Mouse (Mus musculus) heart, embryonic 13.5 days (tissue): ENCODE measurements around the gene Sumf1. TPM values are rescaled to one million over a fixed set of nuclear protein-coding genes. Genes with fewer than 3 reads are reported as not detected.

Experiments used
- ATAC-seq: fragments of 200-750 bp; cut with Nextera tagmentation; 2 replicates; pipeline ENCODE4 v1.8.0; 2017; ENCODE audit warnings: moderate TSS enrichment; ENCODE audit not compliant: insufficient number of reproducible peaks, low FRiP score, low TSS enrichment; ENCODE audit errors: extremely low read depth
- H3K27ac ChIP-seq: fragments of 300-500 bp; sonication (generic); replicated peaks from 2 replicates; pipeline ENCODE4 v1.5.1; 2015; ENCODE audit warnings: moderate library complexity, mild to moderate bottlenecking, inconsistent platforms
- H3K27me3 ChIP-seq: fragments of 300-500 bp; sonication (generic); replicated peaks from 2 replicates; pipeline ENCODE4 v1.6.1; 2015; ENCODE audit warnings: mild to moderate bottlenecking, inconsistent platforms
- H3K36me3 ChIP-seq: fragments of 300-500 bp; sonication (generic); 2 replicates; pipeline ENCODE4 v1.6.1; 2015; ENCODE audit warnings: mild to moderate bottlenecking, inconsistent platforms
- H3K4me1 ChIP-seq: fragments of 300-500 bp; sonication (generic); 2 replicates; pipeline ENCODE4 v1.6.1; 2015; ENCODE audit warnings: inconsistent platforms
- H3K4me2 ChIP-seq: fragments of 300-500 bp; sonication (generic); 2 replicates; pipeline ENCODE4 v1.6.1; 2015; ENCODE audit warnings: inconsistent platforms, mild to moderate bottlenecking, moderate library complexity
- H3K4me3 ChIP-seq: fragments of 300-500 bp; sonication (generic); 2 replicates; pipeline ENCODE4 v1.5.1; 2015; ENCODE audit warnings: moderate library complexity, mild to moderate bottlenecking, inconsistent platforms
- H3K9ac ChIP-seq: fragments of 300-500 bp; sonication (generic); 2 replicates; pipeline ENCODE4 v1.6.1; 2015; ENCODE audit warnings: inconsistent platforms, mild to moderate bottlenecking, moderate library complexity
- H3K9me3 ChIP-seq: fragments of 300-500 bp; sonication (generic); 2 replicates; pipeline ENCODE4 v1.6.1; 2016; ENCODE audit warnings: inconsistent platforms
- WGBS: fragments of 180-500 bp; shearing (Covaris S2); methylation state at CpG from one replicate; pipeline ENCODE4 v1.1.7; 2015; ENCODE audit warnings: mixed read lengths; 5-methylcytosine and 5-hydroxymethylcytosine counted together
- polyA plus RNA-seq: library from polyadenylated mRNA; unstranded; fragments of >200 nt; fragmentation: Nextera tagmentation; extraction: Ambion mirVana; gene quantifications from 2 replicates; pipeline ENCODE4 v1.2.1, GENCODE M21; 2015

Gene Sumf1
- polyA plus RNA-seq, 1 experiment from 2014 or later = 18.9 TPM

DNA sequence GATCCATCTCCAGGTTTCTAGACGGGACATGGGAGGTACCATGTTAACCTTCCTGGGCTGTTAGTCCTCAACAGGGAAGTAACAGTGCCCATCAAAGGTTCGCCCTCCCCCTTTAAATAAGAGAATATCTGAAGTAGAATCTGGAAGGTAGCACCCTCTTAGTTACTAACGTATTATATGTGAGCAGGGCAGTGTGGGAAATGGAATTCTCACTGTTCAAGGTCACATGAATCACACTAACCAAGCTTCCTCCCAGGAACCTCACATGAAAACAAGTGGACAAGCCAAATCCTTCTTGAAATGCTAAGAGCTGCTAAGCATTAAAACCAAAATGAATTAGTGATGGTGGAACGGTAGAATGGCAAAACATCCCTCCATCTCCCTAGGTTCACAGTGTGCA, 38.7 kb downstream of the Sumf1 start:
- Histone ChIP-seq H3K4me3 (no peak overlapping the region), H3K9ac (no peak overlapping the region), H3K4me1 (no peaks in the 10 kb centered on the region), H3K9me3 (no peaks in the 10 kb centered on the region), H3K27me3 (no peaks in the 10 kb centered on the region), H3K27ac (no peak overlapping the region), H3K36me3 (peaks cover 12% of the 10 kb centered on the region), H3K4me2 (no peak overlapping the region)
- WGBS = 77% methylated on average over 4 of the region's 4 CpGs
- no peak for ATAC-seq

DNA sequence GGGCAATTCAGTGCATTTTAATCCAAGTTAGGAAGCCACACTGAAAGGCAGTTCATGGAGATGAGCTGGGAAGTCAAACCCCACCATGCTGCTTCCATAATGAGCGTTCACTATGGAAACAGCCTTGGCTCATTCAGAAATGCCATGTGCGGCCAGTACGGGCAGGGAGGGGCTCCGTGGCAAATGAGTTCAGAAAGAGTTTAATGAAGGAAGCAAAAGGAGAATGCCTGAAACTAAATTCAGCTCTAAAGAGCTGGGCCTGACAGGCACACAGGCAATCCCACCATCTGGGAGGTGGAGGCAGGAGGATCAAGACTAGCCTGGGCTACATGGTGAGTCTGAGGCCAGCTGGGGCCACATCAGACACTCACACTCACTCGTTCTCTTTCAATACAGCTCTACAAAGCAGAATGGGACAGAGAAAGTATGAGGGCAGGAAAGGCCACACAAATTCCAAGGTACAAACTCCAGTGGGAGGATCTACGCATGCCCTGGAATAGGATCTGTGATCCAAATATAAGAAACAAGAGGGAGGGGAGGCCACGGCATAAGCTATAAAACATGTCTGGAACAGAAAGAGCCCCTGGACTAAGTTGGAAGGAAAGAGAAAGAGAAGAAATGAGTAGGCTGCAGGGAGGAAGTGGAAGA, 39.3 kb downstream of the Sumf1 start:
- no peak overlapping the region for H3K4me3 ChIP-seq
- H3K4me2 ChIP-seq = no peak overlapping the region
- no peak overlapping the region for H3K27ac ChIP-seq
- ATAC-seq = no peak
- H3K27me3 ChIP-seq = no peaks in the 10 kb centered on the region
- 89% methylated on average over 7 of the region's 7 CpGs for WGBS
- no peaks in the 10 kb centered on the region for H3K4me1 ChIP-seq
- no peaks in the 10 kb centered on the region for H3K9me3 ChIP-seq
- H3K36me3 ChIP-seq = peaks cover 7% of the 10 kb centered on the region; the same call in 1 of the 2 replicates
- H3K9ac ChIP-seq = no peak overlapping the region

DNA sequence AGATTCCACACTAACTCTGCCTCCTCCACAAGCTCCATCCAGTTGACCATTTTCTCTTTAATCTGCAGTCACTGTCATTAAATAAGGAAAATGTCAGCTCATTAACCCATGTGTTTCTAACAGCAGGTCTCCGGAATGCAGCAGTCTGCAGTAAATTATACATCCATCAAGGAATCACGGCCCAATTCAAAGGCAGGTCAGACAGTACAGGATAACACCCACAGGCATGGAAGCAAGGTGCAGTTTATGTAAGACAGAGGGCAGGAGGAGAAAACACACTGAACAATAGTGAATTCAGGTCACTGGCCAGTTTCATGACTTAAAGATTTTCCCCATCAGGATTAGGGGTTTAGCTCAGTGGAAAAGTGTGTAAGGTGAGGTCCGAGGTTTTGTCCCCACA, 40.1 kb downstream of the Sumf1 start:
- 87% methylated on average over 3 of the region's 3 CpGs for WGBS
- Histone ChIP-seq H3K9ac (no peak overlapping the region), H3K27ac (no peak overlapping the region), H3K36me3 (peaks cover 5% of the 10 kb centered on the region; the same call in 1 of the 2 replicates), H3K4me1 (no peaks in the 10 kb centered on the region), H3K27me3 (no peaks in the 10 kb centered on the region), H3K9me3 (no peaks in the 10 kb centered on the region), H3K4me3 (no peak overlapping the region), H3K4me2 (no peak overlapping the region)
- no peak for ATAC-seq

DNA sequence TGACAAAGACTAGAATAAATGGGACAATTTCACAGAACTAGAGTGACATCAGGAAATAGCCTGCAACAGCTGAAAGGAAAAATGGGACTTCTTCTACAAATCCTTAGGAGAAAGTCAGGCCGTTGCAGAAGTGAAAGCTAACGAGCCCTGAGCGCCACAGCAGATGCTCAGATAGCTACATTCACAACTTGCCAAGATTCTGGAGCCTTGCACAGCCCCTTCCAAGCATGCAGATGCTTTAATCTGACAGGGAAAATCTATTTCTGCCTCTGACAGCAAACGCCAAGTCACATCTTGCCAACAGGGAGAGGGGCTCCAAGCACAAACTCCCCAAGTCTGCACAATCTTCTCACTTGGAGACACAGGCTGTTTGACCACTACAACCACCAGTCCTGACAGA, 42.6 kb downstream of the Sumf1 start:
- Histone ChIP-seq H3K9me3 (no peaks in the 10 kb centered on the region), H3K4me1 (no peaks in the 10 kb centered on the region), H3K36me3 (0 out of 2 replicates have a peak, but pooled peaks cover 9% of the 10 kb centered on the region), H3K27ac (no peak overlapping the region), H3K4me2 (no peak overlapping the region), H3K9ac (no peak overlapping the region), H3K4me3 (no peak overlapping the region), H3K27me3 (no peaks in the 10 kb centered on the region)
- WGBS = 77% methylated on average over 4 of the region's 4 CpGs
- ATAC-seq = no peak

DNA sequence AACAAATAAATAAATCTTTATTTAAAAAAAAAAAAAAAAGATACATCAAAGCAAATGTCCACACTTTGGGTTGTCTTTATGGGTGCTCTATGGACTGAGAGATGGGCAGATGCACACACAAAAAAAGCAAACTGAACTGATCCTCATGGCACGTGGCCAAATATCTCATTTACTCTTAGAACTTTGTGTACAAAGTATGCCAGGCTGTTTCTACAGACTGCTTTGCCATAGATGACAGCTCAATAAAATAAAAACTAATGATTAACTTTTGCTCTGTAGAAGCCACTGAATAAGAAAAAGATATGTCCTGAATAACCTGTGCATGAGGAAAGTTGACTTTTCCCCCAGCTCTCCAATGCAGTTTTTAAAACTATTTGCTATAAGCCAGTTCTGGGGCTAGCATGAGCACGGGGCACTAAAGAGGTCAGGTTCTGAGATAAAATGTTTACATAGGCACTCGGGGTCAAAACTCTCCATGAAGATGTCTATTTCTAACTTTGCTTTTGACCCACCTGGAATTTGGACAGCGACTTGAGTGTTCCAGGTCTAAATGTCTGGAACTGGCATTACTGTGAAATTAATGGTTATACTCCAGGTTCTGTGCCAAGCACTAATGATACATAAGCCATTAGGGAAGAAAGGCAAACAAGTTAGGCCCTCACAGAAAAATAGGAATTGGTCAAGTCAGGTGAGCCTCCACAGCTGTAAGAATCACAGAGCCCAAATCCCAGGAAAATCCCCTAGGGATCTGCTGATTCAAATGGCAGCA, 44.5 kb downstream of the Sumf1 start:
- Histone ChIP-seq H3K27ac (no peak overlapping the region), H3K4me1 (no peaks in the 10 kb centered on the region), H3K27me3 (no peaks in the 10 kb centered on the region), H3K9me3 (no peaks in the 10 kb centered on the region), H3K4me2 (no peak overlapping the region), H3K36me3 (0 out of 2 replicates have a peak, but pooled peaks cover 9% of the 10 kb centered on the region), H3K9ac (no peak overlapping the region), H3K4me3 (no peak overlapping the region)
- no peak for ATAC-seq
- 80% methylated on average over 4 of the region's 4 CpGs for WGBS

DNA sequence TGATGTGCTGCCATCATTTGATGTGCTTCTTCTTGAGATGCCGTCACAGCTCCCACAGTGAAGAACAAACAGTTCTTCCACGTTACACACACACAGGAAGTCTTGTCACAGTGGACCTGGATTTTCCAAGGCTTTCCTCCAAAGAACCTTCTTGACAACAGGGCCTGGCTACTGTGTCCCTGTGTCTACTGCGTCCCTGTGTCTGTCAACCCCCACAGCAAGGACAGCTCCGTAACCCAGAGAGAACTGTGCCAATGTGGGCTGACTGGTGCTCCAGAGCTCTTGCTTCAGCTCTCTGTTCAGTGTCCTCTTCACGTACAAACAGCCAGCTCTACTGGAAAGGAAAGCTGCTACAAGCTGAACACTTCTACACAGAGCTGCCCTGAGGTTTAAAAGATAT, 48.4 kb downstream of the Sumf1 start:
- H3K4me2 ChIP-seq = no peak overlapping the region
- 81% methylated on average over 5 of the region's 5 CpGs for WGBS
- no peak overlapping the region for H3K4me3 ChIP-seq

DNA sequence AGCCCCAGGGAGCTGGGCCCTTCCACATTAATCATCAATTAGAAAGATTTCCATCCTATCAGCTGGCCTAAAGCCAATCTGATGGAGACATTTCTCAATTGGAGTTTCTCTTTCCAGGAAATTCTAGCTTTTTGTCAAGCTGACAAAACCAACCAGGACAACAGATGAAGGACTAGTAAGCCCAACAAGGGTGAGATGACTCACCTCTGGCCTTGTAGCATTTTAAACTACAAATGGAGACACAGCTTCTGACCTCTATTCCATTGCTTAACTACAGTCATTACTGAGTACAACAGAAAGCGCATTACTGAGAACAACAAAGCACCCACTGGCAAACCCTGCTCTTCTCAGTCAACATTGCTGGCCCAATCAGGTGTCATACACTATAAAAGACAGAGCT, 49.1 kb downstream of the Sumf1 start:
- Histone ChIP-seq H3K36me3 (0 out of 2 replicates have a peak, but pooled peaks cover 6% of the 10 kb centered on the region), H3K4me2 (no peak overlapping the region), H3K4me3 (no peak overlapping the region), H3K27ac (no peak overlapping the region), H3K27me3 (no peaks in the 10 kb centered on the region), H3K9ac (no peak overlapping the region), H3K4me1 (peaks cover 10% of the 10 kb centered on the region), H3K9me3 (no peaks in the 10 kb centered on the region)
- ATAC-seq = no peak
- WGBS = 86% methylated on average over 1 of the region's 1 CpGs

More for the DNA sequence above, 48.4 kb downstream of the Sumf1 start:
- Histone ChIP-seq H3K36me3 (0 out of 2 replicates have a peak, but pooled peaks cover 6% of the 10 kb centered on the region), H3K9ac (no peak overlapping the region), H3K27ac (no peak overlapping the region), H3K4me1 (peaks cover 4% of the 10 kb centered on the region), H3K9me3 (no peaks in the 10 kb centered on the region), H3K27me3 (no peaks in the 10 kb centered on the region)
- ATAC-seq = no peak

DNA sequence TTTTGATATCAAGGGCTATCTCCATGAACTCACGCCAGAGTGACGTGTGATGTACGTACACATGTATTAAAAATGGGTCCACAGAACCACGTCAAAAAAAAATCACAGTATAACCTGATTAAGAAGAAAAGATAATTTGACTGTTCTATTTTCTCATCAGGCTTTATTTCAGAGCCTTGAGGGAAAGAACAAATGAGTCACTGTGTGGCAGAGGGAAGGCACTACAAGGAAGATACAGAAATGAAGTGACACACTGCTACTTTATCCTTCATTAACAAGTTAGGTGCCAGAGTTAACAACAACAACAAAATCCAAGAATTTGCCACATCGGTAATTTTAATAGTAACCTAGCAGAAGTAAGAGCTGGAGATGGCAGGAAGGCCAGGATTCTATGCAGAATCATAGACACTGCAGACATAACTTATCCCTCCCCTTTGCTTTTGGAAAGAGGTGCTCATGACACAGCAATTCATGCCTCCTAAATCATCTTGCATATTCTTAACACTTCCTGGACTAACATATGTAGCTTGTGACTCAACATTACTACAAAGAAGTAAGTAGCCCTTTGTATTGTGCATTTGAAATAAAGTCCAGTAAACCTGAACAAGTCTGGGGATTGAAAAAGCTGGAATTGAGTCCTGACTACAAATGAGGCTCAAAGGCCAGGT, 53.0 kb downstream of the Sumf1 start:
- Histone ChIP-seq H3K4me1 (peaks cover 17% of the 10 kb centered on the region), H3K4me2 (no peak overlapping the region), H3K9me3 (no peaks in the 10 kb centered on the region), H3K4me3 (no peak overlapping the region), H3K27ac (no peak overlapping the region), H3K9ac (no peak overlapping the region), H3K27me3 (no peaks in the 10 kb centered on the region), H3K36me3 (no peaks in the 10 kb centered on the region)
- 87% methylated on average over 5 of the region's 5 CpGs for WGBS
- no peak for ATAC-seq

DNA sequence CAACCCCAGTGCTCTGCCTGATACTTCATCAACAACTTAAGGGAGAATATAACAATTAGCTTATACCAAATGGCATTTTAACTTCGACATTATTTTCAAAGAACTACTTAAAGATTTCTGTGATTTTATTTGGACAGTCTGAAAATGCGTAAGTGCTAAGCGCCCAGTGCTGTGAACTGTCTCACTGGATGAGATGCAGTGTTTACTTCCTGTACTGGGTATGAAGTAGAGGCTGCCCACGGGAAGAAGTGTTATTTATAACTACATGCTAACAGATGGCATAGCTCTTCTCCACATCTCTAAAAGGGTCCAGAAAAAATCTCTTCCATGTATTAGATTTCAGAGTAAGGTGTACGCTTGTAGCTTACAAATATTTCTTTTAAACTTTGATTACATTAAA, 54.7 kb downstream of the Sumf1 start:
- no peaks in the 10 kb centered on the region for H3K36me3 ChIP-seq

DNA sequence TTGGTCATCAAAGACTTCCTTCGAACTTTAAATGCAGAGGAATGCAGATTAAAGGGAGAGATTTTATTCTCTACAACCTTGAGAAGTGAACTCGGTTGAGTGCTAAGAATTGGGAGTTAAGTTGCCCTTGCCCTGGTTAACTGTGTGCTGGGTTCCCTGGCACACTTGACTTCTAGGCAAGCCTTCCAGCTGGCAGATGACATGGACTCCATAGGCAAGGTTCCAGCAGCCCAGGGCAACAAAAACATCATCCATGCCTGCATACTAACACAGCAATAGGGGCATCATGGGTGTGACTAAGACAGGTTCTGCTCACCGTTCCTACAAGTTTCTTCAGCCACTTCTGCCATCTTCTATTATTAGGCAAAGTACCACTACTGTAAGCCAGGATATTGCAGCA, 58.8 kb downstream of the Sumf1 start:
- Histone ChIP-seq H3K9ac (no peak overlapping the region), H3K4me2 (no peak overlapping the region), H3K27me3 (no peaks in the 10 kb centered on the region), H3K4me1 (peaks cover 10% of the 10 kb centered on the region; the same call in 1 of the 2 replicates), H3K27ac (no peak overlapping the region), H3K9me3 (no peaks in the 10 kb centered on the region), H3K36me3 (no peaks in the 10 kb centered on the region), H3K4me3 (no peak overlapping the region)
- no peak for ATAC-seq
- 81% methylated on average over 3 of the region's 3 CpGs for WGBS

More for the DNA sequence above, 54.7 kb downstream of the Sumf1 start:
- H3K27me3 ChIP-seq = no peaks in the 10 kb centered on the region
- no peak overlapping the region for H3K27ac ChIP-seq
- H3K4me3 ChIP-seq = no peak overlapping the region
- H3K4me1 ChIP-seq = peaks cover 17% of the 10 kb centered on the region
- ATAC-seq = no peak
- no peaks in the 10 kb centered on the region for H3K9me3 ChIP-seq
- H3K4me2 ChIP-seq = no peak overlapping the region
- H3K9ac ChIP-seq = no peak overlapping the region
- WGBS = 68% methylated on average over 5 of the region's 5 CpGs

DNA sequence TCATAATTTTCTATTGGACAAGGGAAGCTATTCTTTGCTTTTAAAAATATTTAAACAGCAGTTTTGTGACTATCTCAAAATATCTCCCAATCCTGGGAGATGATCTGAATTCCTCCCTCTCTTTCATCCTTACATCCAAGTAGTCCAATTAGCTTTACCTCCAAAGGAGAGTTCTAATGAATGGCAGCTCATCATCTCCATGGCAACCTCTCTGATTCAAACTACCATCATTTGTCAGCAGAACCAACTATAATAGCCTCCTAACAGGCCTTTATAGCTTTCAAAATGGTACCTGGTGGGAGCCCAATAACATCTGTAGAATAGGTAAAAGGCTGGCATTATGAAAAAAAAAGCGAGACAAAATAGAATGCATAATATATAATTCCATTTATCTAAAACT, 59.9 kb downstream of the Sumf1 start:
- Histone ChIP-seq H3K4me2 (no peak overlapping the region), H3K9me3 (no peaks in the 10 kb centered on the region)
- WGBS = 87% methylated on average over 1 of the region's 1 CpGs

More for the DNA sequence above, 59.9 kb downstream of the Sumf1 start:
- Histone ChIP-seq H3K36me3 (no peaks in the 10 kb centered on the region), H3K9ac (no peak overlapping the region), H3K4me3 (no peak overlapping the region), H3K27ac (no peak overlapping the region), H3K27me3 (no peaks in the 10 kb centered on the region), H3K4me1 (0 out of 2 replicates have a peak, but pooled peaks cover under 1% of the 10 kb centered on the region)
- ATAC-seq = no peak
